Mouse (Mus musculus) C2C12 (cell line): ENCODE results near the gene Cd151.

ENCODE experiments used
- CTCF ChIP-seq: IDR thresholded peaks from one replicate; pipeline ENCODE4 v1.5.1; 2011; ENCODE audit not compliant: control insufficient read depth, insufficient read depth, insufficient read length
- FOSL1 ChIP-seq: IDR thresholded peaks from one replicate; pipeline ENCODE4 v1.8.0; 2011; ENCODE audit warnings: mild to moderate bottlenecking, low read length; ENCODE audit not compliant: poor library complexity, insufficient read depth, severe bottlenecking
- MAX ChIP-seq: IDR thresholded peaks from one replicate; pipeline ENCODE4 v1.6.1; 2011; ENCODE audit warnings: mild to moderate bottlenecking, control low read depth
- MYOD1 ChIP-seq: IDR thresholded peaks from one replicate; pipeline ENCODE4 v1.6.1; 2011; ENCODE audit warnings: low read depth; ENCODE audit not compliant: control insufficient read depth, insufficient read length
- MYOG ChIP-seq: IDR thresholded peaks from one replicate; pipeline ENCODE4 v1.6.1; 2011; ENCODE audit not compliant: control insufficient read depth, insufficient read length; ENCODE audit errors: extremely low read depth
- USF1 ChIP-seq: IDR thresholded peaks from one replicate; pipeline ENCODE4 v1.6.1; 2011; ENCODE audit warnings: low read depth, mild to moderate bottlenecking, control low read depth, moderate library complexity

DNA sequence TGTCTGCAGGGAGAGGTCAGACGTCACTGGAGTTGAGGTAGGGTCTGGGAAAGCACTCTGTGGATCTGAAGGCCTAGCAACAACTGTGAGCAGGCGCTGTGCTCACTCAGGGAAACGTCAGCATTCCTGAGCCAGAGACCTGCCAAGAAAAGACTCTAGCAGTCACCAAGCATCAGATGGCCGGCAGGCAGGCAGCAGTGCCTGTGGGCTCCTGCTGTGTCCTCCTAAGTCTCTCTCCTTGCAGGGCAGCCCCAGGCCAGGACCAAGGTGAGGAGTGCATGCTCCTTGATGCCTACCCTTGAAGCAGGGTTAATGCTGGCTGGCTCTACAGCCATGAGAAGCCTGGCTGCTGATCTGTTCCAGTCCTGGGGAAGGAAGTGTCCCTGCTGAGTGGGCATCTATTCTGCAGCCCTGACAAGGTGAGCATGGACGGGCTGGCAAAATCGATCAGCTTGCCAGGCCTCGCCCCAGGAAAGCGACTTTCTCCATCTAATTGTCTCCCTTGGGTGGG is 43.5 kb downstream of the Cd151 start:
- TF ChIP-seq USF1 (no peak), CTCF (no peak), FOSL1 (no peak), MAX (no peak), MYOD1 (no peak), MYOG (no peak)
